Mouse (Mus musculus): Measurements from ENCODE around the gene Frmd4a. TPM values are rescaled to one million over a fixed set of nuclear protein-coding genes. Genes with fewer than 3 reads are reported as not detected.
"Not testable (repeated sequence)": the region's sequence is repeated elsewhere in the genome, so short reads cannot be mapped to it uniquely, and the experiment has no call there.

Frmd4a gene
- polyA plus RNA-seq, 1 experiment from 2014 or later: 33.0 TPM

DNA sequence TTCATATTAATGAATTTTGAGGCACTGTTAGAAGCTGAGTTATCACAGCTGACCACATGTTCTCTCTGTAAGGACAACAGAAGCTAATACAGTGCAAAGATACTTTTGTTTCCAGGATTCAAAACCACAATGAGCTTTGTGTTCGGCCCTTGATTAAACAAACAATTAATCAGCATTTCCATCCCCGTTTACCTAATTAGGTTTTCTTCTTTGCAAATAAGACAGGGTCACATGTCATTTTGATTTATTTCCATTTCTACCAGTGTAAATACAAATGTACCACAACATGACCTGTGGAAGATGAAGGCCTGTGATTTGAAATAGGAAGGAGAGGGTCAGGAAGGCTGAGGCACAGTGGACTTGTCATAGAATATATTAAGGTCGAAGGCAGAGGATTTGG, 214.8 kb downstream of the Frmd4a start:
- Histone ChIP-seq H3K27ac (no peak overlapping the region), H3K4me1 (peaks cover 38% of the 10 kb centered on the region), H3K36me3 (replicated peaks) (no peaks in the 10 kb centered on the region), H3K4me3 (no peak overlapping the region), H3K27me3 (ENCODE audit: poor library complexity, severe bottlenecking) (peaks cover 17% of the 10 kb centered on the region; the same call in 1 of the 2 replicates), H3K9me3 (no peaks in the 10 kb centered on the region)
- WGBS: 70% methylated on average over 3 of the region's 3 CpGs
- DNase-seq (ENCODE audit: extremely low spot score, low spot score): no peak

DNA sequence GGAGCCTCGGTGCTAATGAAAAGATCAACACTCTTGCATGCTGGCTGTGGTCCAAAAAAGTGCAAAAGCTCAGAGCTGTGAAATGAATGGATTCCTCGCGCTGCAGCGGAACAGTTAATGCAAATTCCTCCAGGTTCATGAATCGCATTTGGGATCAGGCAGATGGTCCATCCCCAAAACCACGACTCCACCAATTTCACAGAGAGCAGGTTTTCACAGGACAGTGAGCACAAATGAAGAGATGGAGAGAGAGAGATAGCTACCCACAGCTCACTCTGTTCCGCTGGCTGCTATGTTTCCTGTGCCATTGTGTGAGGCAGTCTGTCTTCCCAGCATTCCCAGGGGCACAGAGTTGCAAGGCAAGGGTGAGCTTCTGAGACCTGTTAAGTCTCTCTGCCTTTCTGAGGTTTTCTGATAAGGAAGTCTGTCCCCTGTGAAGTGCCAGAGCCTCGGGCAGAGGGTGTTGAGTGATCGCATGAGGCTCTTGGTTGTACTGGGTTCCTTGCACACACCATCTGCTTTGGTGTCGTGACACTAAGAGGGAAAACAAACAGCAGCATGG, 215.3 kb downstream of the Frmd4a start:
- H3K9me3 ChIP-seq: no peaks in the 10 kb centered on the region
- no peak overlapping the region for H3K4me3 ChIP-seq
- DNase-seq (ENCODE audit: extremely low spot score, low spot score): no peak
- peaks cover 34% of the 10 kb centered on the region for H3K4me1 ChIP-seq
- H3K27me3 ChIP-seq (ENCODE audit: poor library complexity, severe bottlenecking): peaks cover 12% of the 10 kb centered on the region; the same call in 1 of the 2 replicates
- no peaks in the 10 kb centered on the region for H3K36me3 ChIP-seq (replicated peaks)
- peak overlapping the region; percentile 62; the same call in 1 of the 2 replicates for H3K27ac ChIP-seq
- WGBS: 63% methylated on average over 10 of the region's 10 CpGs

DNA sequence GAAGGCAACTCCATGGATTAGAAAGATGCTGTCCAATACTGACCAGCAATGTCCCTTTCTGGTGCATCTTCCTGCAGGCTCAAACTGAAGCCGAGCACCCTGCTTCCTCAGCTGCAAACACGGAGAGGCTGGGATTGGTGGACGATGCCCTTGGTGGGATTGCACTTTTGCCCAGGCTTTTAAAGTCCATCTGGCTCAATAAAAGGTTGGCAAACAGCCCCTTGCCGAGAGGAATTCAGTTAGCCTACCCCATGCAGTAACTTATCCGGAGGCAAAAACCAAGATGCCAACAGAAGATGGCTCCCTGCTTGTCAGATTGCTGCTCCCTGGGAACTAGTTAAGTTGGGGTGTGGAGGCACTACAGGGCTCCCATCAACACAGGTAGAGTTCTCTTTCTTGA, 220.2 kb downstream of the Frmd4a start:
- H3K27me3 ChIP-seq (ENCODE audit: poor library complexity, severe bottlenecking): no peaks in the 10 kb centered on the region
- no peak overlapping the region for H3K27ac ChIP-seq
- H3K9me3 ChIP-seq: no peaks in the 10 kb centered on the region
- peaks cover 6% of the 10 kb centered on the region for H3K4me1 ChIP-seq
- H3K4me3 ChIP-seq: no peak overlapping the region
- 87% methylated on average over 5 of the region's 5 CpGs for WGBS
- DNase-seq (ENCODE audit: extremely low spot score, low spot score): no peak
- H3K36me3 ChIP-seq (replicated peaks): no peaks in the 10 kb centered on the region

DNA sequence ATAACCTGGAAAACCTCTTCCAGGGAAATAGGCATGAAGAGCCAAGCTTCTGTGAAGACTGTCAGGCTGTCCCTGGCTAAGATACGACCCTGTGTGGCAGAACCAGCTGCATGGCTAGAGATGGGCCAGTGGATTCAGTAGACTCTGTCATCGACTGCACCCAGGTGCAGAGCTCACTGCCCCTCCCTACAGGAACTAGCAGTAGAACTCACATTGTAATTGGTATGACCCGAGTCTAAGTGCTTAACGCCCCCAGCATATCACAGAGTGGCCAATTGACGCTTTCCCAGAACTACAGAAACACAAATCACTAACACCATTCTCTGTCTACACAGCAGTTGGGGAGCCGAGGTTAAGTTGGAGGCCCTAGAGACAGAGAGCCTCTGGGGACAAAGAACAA, 232.2 kb downstream of the Frmd4a start:
- DNase-seq (ENCODE audit: extremely low spot score, low spot score): no peak
- Histone ChIP-seq H3K27ac (no peak overlapping the region), H3K9me3 (no peaks in the 10 kb centered on the region), H3K4me3 (no peak overlapping the region), H3K27me3 (ENCODE audit: poor library complexity, severe bottlenecking) (peaks cover 10% of the 10 kb centered on the region; the same call in 1 of the 2 replicates), H3K4me1 (peaks cover 23% of the 10 kb centered on the region), H3K36me3 (replicated peaks) (no peaks in the 10 kb centered on the region)
- 36% methylated on average over 6 of the region's 6 CpGs for WGBS

DNA sequence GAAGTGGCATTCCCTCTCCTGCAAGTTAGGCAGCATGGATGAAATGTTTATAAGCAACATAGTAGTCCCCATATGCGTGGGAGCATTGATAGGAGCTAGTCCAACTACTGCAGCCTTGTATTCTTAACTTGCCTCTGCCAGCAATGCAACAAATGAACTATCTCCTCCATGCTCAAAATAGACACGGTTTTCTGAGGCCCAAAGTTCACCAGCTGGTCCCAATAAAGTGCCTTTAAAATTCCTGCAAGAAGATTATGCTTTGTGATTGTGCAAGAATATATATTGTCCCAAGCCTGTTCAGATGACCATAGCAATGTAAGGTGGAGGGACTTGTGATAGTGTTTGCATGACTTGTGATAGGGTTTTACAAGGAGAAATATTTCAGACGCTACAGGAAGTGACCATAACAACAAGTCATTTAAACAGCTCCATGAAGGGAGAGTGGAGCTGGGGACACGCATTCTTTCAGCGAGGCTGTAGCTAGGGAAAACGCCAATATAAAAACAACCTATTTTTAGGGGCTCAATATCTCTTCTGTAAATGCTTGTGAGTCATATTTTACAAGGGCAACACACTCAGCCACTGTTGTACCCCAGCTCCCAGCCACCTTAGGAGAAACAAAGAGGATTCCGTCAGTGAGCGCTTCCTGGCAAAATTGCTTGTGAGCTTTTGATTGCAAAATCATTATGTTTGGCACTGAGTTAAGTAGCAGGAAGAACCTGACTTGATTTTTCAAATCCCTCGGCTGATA, 235.2 kb downstream of the Frmd4a start:
- peak overlapping the region; percentile 62 for H3K27ac ChIP-seq
- 60% methylated on average over 9 of the region's 9 CpGs for WGBS
- H3K27me3 ChIP-seq (ENCODE audit: poor library complexity, severe bottlenecking): peaks cover 12% of the 10 kb centered on the region; the same call in 1 of the 2 replicates
- no peak for DNase-seq (ENCODE audit: extremely low spot score, low spot score)
- H3K9me3 ChIP-seq: no peaks in the 10 kb centered on the region
- peaks cover 23% of the 10 kb centered on the region for H3K4me1 ChIP-seq
- no peak overlapping the region for H3K4me3 ChIP-seq
- no peaks in the 10 kb centered on the region for H3K36me3 ChIP-seq (replicated peaks)

DNA sequence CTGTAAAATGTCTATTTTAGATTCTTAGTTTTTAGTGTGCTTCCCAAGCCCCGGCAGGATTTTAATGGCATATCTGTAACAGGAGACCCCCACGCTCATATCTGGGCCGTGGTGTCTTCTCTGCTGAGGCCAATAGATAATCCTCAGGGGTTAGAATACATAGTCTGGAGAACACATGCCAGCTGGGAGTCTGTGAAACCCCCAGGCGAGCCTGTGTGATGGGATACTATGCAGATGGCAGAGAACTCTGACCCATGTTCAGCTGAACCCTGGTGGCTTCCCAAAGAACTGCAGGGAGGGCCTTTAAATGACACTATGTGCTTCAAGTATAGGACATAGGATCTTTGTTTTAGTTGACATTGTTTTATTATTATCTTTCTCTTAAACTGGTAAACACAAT, 235.8 kb downstream of the Frmd4a start:
- peak; percentile 41 for DNase-seq (ENCODE audit: extremely low spot score, low spot score)
- H3K9me3 ChIP-seq: no peaks in the 10 kb centered on the region
- H3K27ac ChIP-seq: peak overlapping the region; percentile 62
- H3K36me3 ChIP-seq (replicated peaks): no peaks in the 10 kb centered on the region
- no peak overlapping the region for H3K4me3 ChIP-seq
- peaks cover 23% of the 10 kb centered on the region for H3K4me1 ChIP-seq
- H3K27me3 ChIP-seq (ENCODE audit: poor library complexity, severe bottlenecking): peaks cover 16% of the 10 kb centered on the region; the same call in 1 of the 2 replicates
- WGBS: 40% methylated on average over 4 of the region's 4 CpGs

DNA sequence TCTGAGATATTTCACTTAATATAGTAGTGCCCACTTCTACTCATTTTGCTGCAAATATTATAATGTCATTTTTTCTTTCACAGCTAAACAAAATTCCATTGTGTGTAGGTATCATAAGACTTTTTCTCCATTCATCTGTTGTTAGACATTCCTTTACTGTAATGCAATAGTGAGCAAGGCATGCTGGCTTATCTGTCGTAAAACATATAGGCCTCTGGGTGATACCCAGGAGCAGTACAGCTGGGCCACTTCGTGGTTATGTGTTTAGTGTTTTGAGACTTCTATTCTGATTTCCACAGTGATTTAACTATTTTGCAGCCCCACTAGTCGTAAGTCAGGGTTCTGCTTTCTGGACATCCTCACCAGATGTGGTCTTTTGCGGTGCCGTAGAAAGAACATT, 236.6 kb downstream of the Frmd4a start:
- no peaks in the 10 kb centered on the region for H3K36me3 ChIP-seq (replicated peaks)
- peaks cover 19% of the 10 kb centered on the region; the same call in 1 of the 2 replicates for H3K27me3 ChIP-seq (ENCODE audit: poor library complexity, severe bottlenecking)
- no peak for DNase-seq (ENCODE audit: extremely low spot score, low spot score)
- no peak overlapping the region for H3K27ac ChIP-seq
- H3K4me1 ChIP-seq: peaks cover 23% of the 10 kb centered on the region
- H3K9me3 ChIP-seq: no peaks in the 10 kb centered on the region
- WGBS: 93% methylated on average over 5 of the region's 5 CpGs
- no peak overlapping the region for H3K4me3 ChIP-seq

DNA sequence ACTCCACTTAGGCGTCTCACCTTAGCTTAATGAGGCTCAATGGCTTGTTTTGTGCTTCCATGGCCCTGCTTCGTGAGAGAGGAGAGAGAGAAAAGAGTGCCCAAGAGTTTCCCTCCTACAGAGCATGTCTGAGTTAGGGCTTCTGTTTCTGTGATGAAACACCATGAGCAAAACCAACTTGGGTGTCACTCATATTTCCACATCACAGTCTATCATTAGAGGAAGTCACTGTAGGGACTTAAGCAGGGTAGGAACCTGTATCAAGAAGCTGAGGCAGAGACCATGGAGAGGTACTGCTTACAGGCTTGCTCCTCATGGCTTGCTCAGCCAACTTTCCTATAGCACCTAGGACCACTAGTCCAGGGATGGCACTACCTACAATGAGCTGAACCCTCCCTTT, 238.7 kb downstream of the Frmd4a start:
- no peak overlapping the region for H3K27ac ChIP-seq
- H3K4me3 ChIP-seq: no peak overlapping the region
- DNase-seq (ENCODE audit: extremely low spot score, low spot score): no peak
- peaks cover 30% of the 10 kb centered on the region for H3K4me1 ChIP-seq
- H3K36me3 ChIP-seq (replicated peaks): no peaks in the 10 kb centered on the region
- H3K27me3 ChIP-seq (ENCODE audit: poor library complexity, severe bottlenecking): peaks cover 23% of the 10 kb centered on the region; the same call in 1 of the 2 replicates
- 87% methylated on average over 2 of the region's 2 CpGs for whole genome bisulfite sequencing
- no peaks in the 10 kb centered on the region for H3K9me3 ChIP-seq

DNA sequence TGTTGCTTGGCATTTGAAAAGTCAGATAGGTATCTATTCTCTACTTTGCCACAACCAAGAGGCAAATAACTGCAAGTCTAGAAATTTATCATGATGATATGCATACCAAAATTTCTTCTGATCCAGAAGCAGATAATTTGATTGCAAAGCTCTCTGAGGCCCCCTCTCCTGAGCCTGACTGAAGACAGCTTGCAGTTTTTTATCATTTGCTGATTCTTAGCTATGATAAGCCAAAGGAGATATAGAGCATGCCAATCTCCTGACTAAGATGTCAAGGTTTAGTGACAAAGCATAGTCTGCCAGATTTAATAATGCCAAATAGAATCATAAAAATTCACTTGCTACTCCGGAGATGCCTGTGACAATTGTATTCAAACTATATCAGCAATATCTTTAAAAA, 240.1 kb downstream of the Frmd4a start:
- no peaks in the 10 kb centered on the region for H3K9me3 ChIP-seq
- H3K4me1 ChIP-seq: peaks cover 29% of the 10 kb centered on the region
- no peak overlapping the region for H3K4me3 ChIP-seq
- no peak overlapping the region for H3K27ac ChIP-seq
- peaks cover 27% of the 10 kb centered on the region for H3K27me3 ChIP-seq (ENCODE audit: poor library complexity, severe bottlenecking)
- DNase-seq (ENCODE audit: extremely low spot score, low spot score): no peak
- H3K36me3 ChIP-seq (replicated peaks): no peaks in the 10 kb centered on the region
- WGBS: 92% methylated on average over 1 of the region's 1 CpGs

DNA sequence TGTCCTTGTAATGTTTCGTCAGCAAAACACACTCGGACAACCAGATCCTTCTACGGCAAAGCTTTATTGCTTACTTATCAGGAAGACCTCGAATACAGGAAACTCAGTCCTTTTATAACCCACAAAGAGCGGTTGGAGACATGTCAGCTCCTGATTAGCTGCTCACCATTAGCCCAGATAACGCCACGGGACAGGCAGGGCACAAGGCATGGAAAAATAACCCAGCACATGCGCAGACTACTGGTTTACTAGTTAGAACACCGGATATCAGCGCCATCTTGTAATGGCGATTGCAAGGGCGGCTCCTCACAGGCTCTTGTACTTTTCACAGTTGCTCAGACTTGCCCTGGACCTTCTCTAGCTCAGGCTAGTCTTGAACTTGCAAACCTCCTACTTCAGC, 241.3 kb downstream of the Frmd4a start:
- H3K9me3 ChIP-seq; DNase-seq (ENCODE audit: extremely low spot score, low spot score); H3K4me3 ChIP-seq; H3K36me3 ChIP-seq (replicated peaks); H3K27ac ChIP-seq: not testable (repeated sequence)
- WGBS: 95% methylated on average over 12 of the region's 12 CpGs
- peaks cover 30% of the 10 kb centered on the region for H3K27me3 ChIP-seq (ENCODE audit: poor library complexity, severe bottlenecking)
- peaks cover 18% of the 10 kb centered on the region for H3K4me1 ChIP-seq

DNA sequence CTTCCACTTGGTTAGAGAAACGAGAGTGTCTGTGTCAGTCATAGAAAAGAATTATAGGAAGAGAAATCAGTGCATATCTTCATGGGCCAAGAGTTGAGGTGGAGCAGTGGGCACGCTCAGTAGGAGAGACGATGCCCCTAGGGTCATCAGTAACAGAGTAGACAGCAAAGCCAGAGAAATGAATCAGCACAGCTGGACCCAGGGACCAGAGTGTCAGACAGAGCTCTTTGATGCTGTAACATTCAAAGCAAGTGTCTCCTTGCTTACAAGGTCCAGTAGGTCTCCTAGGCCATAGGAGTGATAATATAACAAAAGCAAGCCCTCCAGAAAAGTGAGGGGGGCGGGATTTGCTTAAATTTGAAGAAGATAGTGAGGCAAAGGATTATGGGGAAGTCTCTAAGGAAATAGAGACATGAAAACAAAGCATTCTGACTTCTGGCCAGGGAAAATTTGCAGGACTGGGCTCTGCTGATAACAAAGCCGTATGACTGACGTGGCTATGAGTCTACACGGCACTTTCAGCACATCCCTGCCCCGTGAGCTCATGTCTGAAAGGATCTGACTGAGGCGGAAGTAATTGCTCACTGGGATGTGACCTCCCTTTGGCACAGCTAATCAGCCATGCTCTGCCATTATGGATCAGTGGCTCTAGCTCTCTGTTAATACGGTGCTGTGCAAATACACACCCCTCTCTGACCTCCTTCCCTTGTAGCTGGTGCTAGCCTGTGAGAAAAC, 243.0 kb downstream of the Frmd4a start:
- Histone ChIP-seq H3K4me3 (no peak overlapping the region), H3K27me3 (ENCODE audit: poor library complexity, severe bottlenecking) (peaks cover 30% of the 10 kb centered on the region), H3K36me3 (replicated peaks) (no peaks in the 10 kb centered on the region), H3K9me3 (no peaks in the 10 kb centered on the region), H3K4me1 (peaks cover 18% of the 10 kb centered on the region), H3K27ac (0 out of 2 replicates have a peak overlapping the region, but pooled peaks have one; percentile 6)
- WGBS: 34% methylated on average over 10 of the region's 10 CpGs
- peak; percentile 53 for DNase-seq (ENCODE audit: extremely low spot score, low spot score)

DNA sequence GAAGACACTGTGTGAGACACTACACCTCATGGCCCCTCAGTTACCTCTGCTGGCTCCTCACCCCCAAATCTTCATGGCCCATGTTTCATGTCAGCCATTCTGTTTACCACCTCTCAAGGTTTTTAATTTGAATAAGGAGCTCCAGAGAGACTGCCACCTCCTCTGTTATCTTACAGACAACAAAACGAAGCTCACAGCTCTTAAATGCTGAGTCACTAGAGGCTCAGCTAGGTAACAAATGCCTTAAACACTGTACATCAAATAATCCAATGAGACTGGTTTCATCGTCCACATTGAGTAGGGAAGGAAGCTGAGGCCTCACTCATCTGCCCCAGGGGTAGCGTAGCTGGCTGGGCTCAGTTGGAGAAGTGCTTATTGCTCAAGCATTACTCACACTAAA, 245.2 kb downstream of the Frmd4a start:
- WGBS: 87% methylated on average over 3 of the region's 3 CpGs
- Histone ChIP-seq H3K9me3 (no peaks in the 10 kb centered on the region), H3K4me3 (no peak overlapping the region), H3K4me1 (peaks cover 18% of the 10 kb centered on the region), H3K27me3 (ENCODE audit: poor library complexity, severe bottlenecking) (peaks cover 29% of the 10 kb centered on the region), H3K27ac (no peak overlapping the region), H3K36me3 (replicated peaks) (no peaks in the 10 kb centered on the region)
- DNase-seq (ENCODE audit: extremely low spot score, low spot score): no peak

DNA sequence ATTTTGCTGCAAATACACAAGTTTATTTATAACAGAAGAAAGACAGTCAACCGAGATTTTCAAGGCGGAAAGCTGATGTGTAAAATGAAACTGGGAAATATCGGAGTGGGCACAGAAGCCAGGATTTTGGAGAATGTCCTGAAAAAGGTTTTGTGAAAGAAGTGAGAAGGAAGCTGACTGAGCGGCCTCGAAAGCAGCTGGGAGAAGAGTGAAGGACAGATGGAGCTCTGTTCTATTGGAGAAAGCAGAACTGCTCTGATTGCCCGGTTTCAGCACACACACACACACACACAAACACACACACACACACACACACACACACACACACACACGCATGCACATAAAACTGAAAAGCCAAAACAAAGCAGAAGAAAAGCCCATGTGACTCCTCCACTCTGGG, 249.9 kb downstream of the Frmd4a start:
- Histone ChIP-seq H3K4me1 (no peaks in the 10 kb centered on the region), H3K27ac (no peak overlapping the region), H3K36me3 (replicated peaks) (no peaks in the 10 kb centered on the region), H3K27me3 (ENCODE audit: poor library complexity, severe bottlenecking) (peaks cover 6% of the 10 kb centered on the region), H3K9me3 (no peaks in the 10 kb centered on the region), H3K4me3 (no peak overlapping the region)
- DNase-seq (ENCODE audit: extremely low spot score, low spot score): no peak
- WGBS: 85% methylated on average over 7 of the region's 7 CpGs

Measured in forebrain, embryonic 10.5 days (tissue).